Mouse (Mus musculus): ENCODE measurements at regions not wholly inside any gene's neighbourhood (a gene's known extent, or its start where the extent isn't known, plus 50 kb on each side); places are given as distances from the start of the nearest gene placed in this dataset.

GRCm38 (mm10) chr12:35313191-35313925 lies 221.5 kb downstream of the Ahr start:
- no peak for TF ChIP-seq CTCF (IDR thresholded peaks at IDR 0.05; ENCODE audit: extremely low read depth, insufficient read depth, low read length)
- no peak for TF ChIP-seq POLR2A (IDR thresholded peaks at IDR 0.05; ENCODE audit: extremely low read depth, insufficient read depth, low read length)

All from cortical plate, adult 2 months (tissue).